Comparison of ENCODE assay signal across 9 mouse cellular contexts in the genomic region with DNA sequence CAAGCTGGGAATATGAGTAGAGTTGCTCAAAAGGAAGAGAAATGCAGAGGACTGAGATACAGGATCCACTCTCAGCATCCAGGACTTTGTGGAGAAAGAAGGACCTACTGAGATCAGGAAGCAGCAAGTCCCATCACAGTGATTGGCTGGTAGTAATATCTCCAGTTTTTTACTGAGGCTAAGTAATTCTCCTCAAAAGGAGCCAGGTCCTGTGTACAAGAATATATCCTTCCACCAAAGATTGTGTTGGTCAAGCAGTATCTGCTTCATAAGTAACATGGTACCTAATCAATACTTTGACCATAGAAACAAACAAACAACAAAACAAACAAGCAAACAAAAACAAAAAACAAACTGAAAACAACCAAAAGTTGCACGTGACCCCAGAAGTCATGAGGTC.
"Had no signal": no experiment of that assay in that cellular context is flagged by ENCODE, and none has a peak within 500 bp of the region (broad histone marks: within the 10 kb centered on the region; RNA-seq: fewer than 3 reads in every experiment).

No protein-coding gene starts in this region.

- H3K4me2 ChIP-seq: kidney, embryonic 15.5 days; limb, embryonic 13.5 days; liver, embryonic 12.5 days; liver, embryonic 15.5 days; lung, embryonic 15.5 days; midbrain, embryonic 12.5 days; stomach, embryonic 15.5 days had no signal

- H3K9ac ChIP-seq: kidney, embryonic 15.5 days; limb, embryonic 13.5 days; liver, embryonic 12.5 days; liver, embryonic 15.5 days; lung, embryonic 15.5 days; midbrain, embryonic 12.5 days; stomach, embryonic 15.5 days had no signal

- H3K4me3 ChIP-seq: kidney, embryonic 15.5 days; limb, embryonic 10.5 days; limb, embryonic 13.5 days; liver, embryonic 12.5 days; liver, embryonic 15.5 days; lung, embryonic 15.5 days; megakaryocyte, embryonic 14.5 days; midbrain, embryonic 12.5 days; stomach, embryonic 15.5 days had no signal

- H3K27ac ChIP-seq: kidney, embryonic 15.5 days; limb, embryonic 10.5 days; limb, embryonic 13.5 days; liver, embryonic 12.5 days; liver, embryonic 15.5 days; lung, embryonic 15.5 days; midbrain, embryonic 12.5 days; stomach, embryonic 15.5 days had no signal

- H3K4me1 ChIP-seq: kidney, embryonic 15.5 days; limb, embryonic 13.5 days; liver, embryonic 12.5 days; liver, embryonic 15.5 days; lung, embryonic 15.5 days; midbrain, embryonic 12.5 days; stomach, embryonic 15.5 days had no signal

- ATAC-seq: liver, embryonic 12.5 days had no signal

- H3K36me3 ChIP-seq: kidney, embryonic 15.5 days; limb, embryonic 10.5 days; limb, embryonic 13.5 days; liver, embryonic 12.5 days; liver, embryonic 15.5 days; lung, embryonic 15.5 days; midbrain, embryonic 12.5 days; stomach, embryonic 15.5 days had no signal

- H3K27me3 ChIP-seq: kidney, embryonic 15.5 days; limb, embryonic 13.5 days; liver, embryonic 12.5 days; liver, embryonic 15.5 days; lung, embryonic 15.5 days; megakaryocyte, embryonic 14.5 days; midbrain, embryonic 12.5 days; stomach, embryonic 15.5 days had no signal

- H3K9me3 ChIP-seq: kidney, embryonic 15.5 days; limb, embryonic 10.5 days; limb, embryonic 13.5 days; liver, embryonic 12.5 days; liver, embryonic 15.5 days; lung, embryonic 15.5 days; megakaryocyte, embryonic 14.5 days; midbrain, embryonic 12.5 days; stomach, embryonic 15.5 days had no signal
